Mouse (Mus musculus) thymus, adult 2 months (tissue): ENCODE data around the gene Rars. TPM values are rescaled to one million over a fixed set of nuclear protein-coding genes. Genes with fewer than 3 reads are reported as not detected.

ENCODE experiments used
- DNase-seq: peaks from one replicate; pipeline ENCODE4 v3.0.0; 2021
- H3K27ac ChIP-seq: fragments of 200-500 bp; 2 replicates; pipeline ENCODE4 v1.5.1; 2012; ENCODE audit warnings: low read length, control low read depth; ENCODE audit not compliant: control insufficient read depth, insufficient read depth
- H3K27me3 ChIP-seq: fragments of 200-500 bp; 2 replicates; pipeline ENCODE4 v1.6.1; 2012; ENCODE audit warnings: mild to moderate bottlenecking, low read length, moderate library complexity, mixed read lengths; ENCODE audit not compliant: control insufficient read depth, insufficient read depth
- H3K36me3 ChIP-seq: fragments of 200-500 bp; 2 replicates; pipeline ENCODE4 v1.6.1; 2012; ENCODE audit warnings: mild to moderate bottlenecking, low read length, moderate library complexity; ENCODE audit not compliant: control insufficient read depth, insufficient read depth
- H3K4me1 ChIP-seq: fragments of 200-500 bp; replicated peaks from 2 replicates; pipeline ENCODE4 v1.6.1; 2012; ENCODE audit warnings: low read length; ENCODE audit not compliant: control insufficient read depth, insufficient read depth
- H3K4me3 ChIP-seq: fragments of 200-500 bp; 2 replicates; pipeline ENCODE4 v1.5.1; 2012; ENCODE audit warnings: mild to moderate bottlenecking, low read length, control low read depth, moderate library complexity; ENCODE audit not compliant: control insufficient read depth, insufficient read depth
- CTCF ChIP-seq: fragments of 200-500 bp; IDR thresholded peaks from 2 replicates; pipeline ENCODE4 v1.5.1; 2012; ENCODE audit warnings: mild to moderate bottlenecking, control low read depth, low read length, moderate library complexity, borderline replicate concordance; ENCODE audit not compliant: control insufficient read depth, poor library complexity, insufficient read depth; ENCODE audit errors: extremely low read depth
- POLR2A ChIP-seq: fragments of 200-500 bp; IDR thresholded peaks from 2 replicates; pipeline ENCODE4 v1.6.1; 2012; ENCODE audit warnings: mild to moderate bottlenecking, low read length, control low read depth, moderate library complexity; ENCODE audit not compliant: control insufficient read depth, poor library complexity, insufficient read depth; ENCODE audit errors: extremely low read depth
- WGBS: fragments of 180-500 bp; shearing (Covaris S2); methylation state at CpG from one replicate; pipeline ENCODE4 v1.1.7; 2018; 5-methylcytosine and 5-hydroxymethylcytosine counted together
- polyA plus RNA-seq: library from polyadenylated mRNA; depleted of rRNA; stranded (reverse); fragments of >200 nt; gene quantifications from 2 replicates; pipeline ENCODE4 v1.2.3, GENCODE M21; 2012

Gene Rars
- polyA plus RNA-seq, 1 experiment = 15.8 TPM

DNA sequence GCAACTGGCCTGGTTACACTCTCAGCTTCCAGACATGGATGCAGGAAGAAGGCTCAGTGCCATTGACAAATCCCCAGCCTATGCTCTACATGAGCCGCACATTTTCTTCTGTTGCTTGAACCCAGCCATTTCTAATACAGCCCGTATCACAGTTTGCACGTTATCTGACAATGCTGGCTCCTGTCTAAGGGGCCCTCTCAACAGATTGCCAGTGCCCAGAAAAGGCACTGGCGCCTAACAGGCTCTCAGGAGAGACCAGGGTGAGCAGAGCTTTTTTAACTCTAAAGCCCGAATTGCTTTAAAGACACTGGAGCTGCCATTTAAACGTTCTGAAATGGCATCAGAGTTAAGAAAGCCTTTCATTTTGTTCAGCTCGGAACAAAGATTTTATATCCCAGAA is 31.8 kb upstream of the Rars start:
- Histone ChIP-seq H3K36me3 (no peaks in the 10 kb centered on the region), H3K27ac (no peak overlapping the region), H3K4me1 (no peaks in the 10 kb centered on the region), H3K27me3 (no peaks in the 10 kb centered on the region), H3K4me3 (no peak overlapping the region)
- WGBS = 89% methylated on average over 7 of the region's 7 CpGs
- DNase-seq = no peak
- TF ChIP-seq CTCF (no peak), POLR2A (no peak)

DNA sequence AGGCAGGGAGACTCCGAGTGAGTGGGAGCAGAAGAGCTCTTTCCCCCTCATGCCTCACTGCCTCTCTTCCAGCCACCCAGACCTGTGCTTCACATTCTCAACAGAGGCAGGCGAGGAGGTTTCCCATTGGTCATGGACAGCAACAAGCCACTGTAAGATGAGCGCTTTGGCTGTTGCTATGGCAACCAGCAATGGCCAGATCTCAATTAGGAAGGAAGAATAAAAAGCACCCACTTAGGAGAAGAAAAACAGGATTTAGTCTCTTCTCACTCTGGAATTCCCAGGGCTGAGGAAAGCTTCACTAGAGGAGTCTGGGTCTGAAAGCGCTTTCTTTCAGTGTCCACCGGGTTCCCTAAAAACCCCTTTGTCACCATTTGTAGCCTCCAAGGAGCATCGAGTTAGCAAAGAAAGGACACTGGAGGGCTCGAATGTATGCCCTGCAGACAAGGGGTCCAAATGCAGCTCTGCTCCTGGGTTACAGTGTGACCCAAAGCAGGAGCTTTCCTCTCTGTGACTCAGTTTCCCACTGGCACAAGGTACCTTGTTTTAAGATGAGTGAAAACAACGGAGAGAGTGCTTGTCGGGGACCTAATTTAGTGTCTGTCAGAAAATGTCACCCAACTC is 30.8 kb upstream of the Rars start:
- DNase-seq = no peak
- no peaks in the 10 kb centered on the region for H3K4me1 ChIP-seq
- WGBS = 50% methylated on average over 9 of the region's 9 CpGs
- H3K36me3 ChIP-seq = no peaks in the 10 kb centered on the region
- TF ChIP-seq CTCF = no peak
- TF ChIP-seq POLR2A = no peak
- H3K4me3 ChIP-seq = no peak overlapping the region
- H3K27ac ChIP-seq = no peak overlapping the region
- H3K27me3 ChIP-seq = no peaks in the 10 kb centered on the region

- no peak overlapping the region for H3K4me3 ChIP-seq
- H3K36me3 ChIP-seq = no peaks in the 10 kb centered on the region
- no peaks in the 10 kb centered on the region for H3K27me3 ChIP-seq
- no peak for TF ChIP-seq CTCF
- TF ChIP-seq POLR2A = no peak
- H3K27ac ChIP-seq = no peak overlapping the region
- 91% methylated on average over 5 of the region's 5 CpGs for WGBS
- H3K4me1 ChIP-seq = no peaks in the 10 kb centered on the region
- no peak for DNase-seq
Observed at GRCm38 (mm10) chr11:35863653-35864052, 29.3 kb upstream of the Rars start.

DNA sequence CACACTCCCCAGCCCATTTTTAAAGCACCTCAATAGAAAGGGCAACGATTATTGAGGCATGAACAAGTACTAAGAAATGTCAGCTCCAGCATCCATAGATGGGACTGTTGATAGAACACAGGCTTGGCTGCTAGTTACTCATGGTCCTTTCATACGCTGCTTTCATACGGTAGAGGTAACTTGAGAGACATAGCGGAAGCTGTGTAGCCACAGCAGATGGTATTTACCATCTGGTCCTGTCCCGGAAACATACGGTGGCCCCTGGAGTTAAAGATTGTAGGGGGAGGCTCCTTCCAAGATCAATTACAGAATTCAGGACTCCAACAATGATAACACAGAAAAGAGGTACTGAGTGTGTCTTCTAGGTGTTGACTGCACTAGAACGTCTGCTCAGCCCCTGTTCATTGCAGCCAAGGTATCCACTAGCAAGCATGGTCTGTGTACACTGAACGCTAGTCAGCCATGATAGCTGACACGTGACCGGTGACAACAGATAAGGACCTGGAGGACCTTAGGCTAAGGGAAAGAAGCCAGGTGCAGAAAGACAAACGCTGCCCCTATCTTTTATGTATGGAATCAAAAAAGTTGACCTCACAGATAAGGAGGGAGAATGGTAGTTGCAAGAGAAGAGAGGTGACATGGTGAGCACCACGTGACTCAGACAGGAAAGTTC is 23.2 kb upstream of the Rars start:
- H3K36me3 ChIP-seq = no peaks in the 10 kb centered on the region
- H3K4me3 ChIP-seq = no peak overlapping the region
- no peak for TF ChIP-seq POLR2A
- no peak for TF ChIP-seq CTCF
- H3K27me3 ChIP-seq = no peaks in the 10 kb centered on the region
- no peak overlapping the region for H3K27ac ChIP-seq
- WGBS = 90% methylated on average over 12 of the region's 12 CpGs
- no peaks in the 10 kb centered on the region for H3K4me1 ChIP-seq
- DNase-seq = no peak

- 79% methylated on average over 11 of the region's 11 CpGs for WGBS
- DNase-seq = no peak
- no peak overlapping the region for H3K27ac ChIP-seq
- no peaks in the 10 kb centered on the region for H3K4me1 ChIP-seq
- no peaks in the 10 kb centered on the region for H3K36me3 ChIP-seq
- H3K4me3 ChIP-seq = no peak overlapping the region
- TF ChIP-seq CTCF (no peak), POLR2A (no peak)
- no peaks in the 10 kb centered on the region for H3K27me3 ChIP-seq
Observed at GRCm38 (mm10) chr11:35856359-35857040, 22.2 kb upstream of the Rars start.

- H3K4me1 ChIP-seq = no peaks in the 10 kb centered on the region
- TF ChIP-seq POLR2A = no peak
- TF ChIP-seq CTCF = no peak
- H3K4me3 ChIP-seq = no peak overlapping the region
- H3K27me3 ChIP-seq = no peaks in the 10 kb centered on the region
- no peaks in the 10 kb centered on the region for H3K36me3 ChIP-seq
- H3K27ac ChIP-seq = no peak overlapping the region
- no peak for DNase-seq
- 93% methylated on average over 8 of the region's 9 CpGs for whole genome bisulfite sequencing
Observed at GRCm38 (mm10) chr11:35855567-35855966, 21.3 kb upstream of the Rars start.

DNA sequence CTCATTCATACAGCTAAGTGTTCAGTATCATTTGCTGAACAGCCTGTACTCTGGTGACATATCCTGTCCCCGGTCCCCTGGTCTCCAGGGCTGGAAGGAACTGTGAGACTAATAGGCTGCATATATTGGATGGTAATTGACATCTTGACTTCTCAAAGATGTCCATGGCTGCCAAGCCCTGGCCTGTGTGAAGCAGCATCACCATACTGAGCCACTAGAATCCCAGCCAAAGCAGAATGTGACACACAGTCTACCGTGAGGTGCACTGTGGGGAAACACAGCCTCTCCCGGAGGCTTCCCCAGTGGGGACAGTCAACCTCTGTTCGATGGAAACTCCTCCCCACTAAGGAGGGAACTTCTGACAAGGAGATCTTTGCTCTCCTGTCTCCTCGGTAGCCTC is 20.6 kb upstream of the Rars start:
- Histone ChIP-seq H3K27ac (no peak overlapping the region), H3K4me3 (no peak overlapping the region), H3K36me3 (no peaks in the 10 kb centered on the region), H3K27me3 (no peaks in the 10 kb centered on the region), H3K4me1 (no peaks in the 10 kb centered on the region)
- no peak for DNase-seq
- TF ChIP-seq CTCF (no peak), POLR2A (no peak)
- 88% methylated on average over 5 of the region's 5 CpGs for WGBS
